Mouse (Mus musculus): ENCODE measurements at regions not wholly inside any gene's neighbourhood (a gene's known extent, or its start where the extent isn't known, plus 50 kb on each side); places are given as distances from the start of the nearest gene placed in this dataset.

DNA sequence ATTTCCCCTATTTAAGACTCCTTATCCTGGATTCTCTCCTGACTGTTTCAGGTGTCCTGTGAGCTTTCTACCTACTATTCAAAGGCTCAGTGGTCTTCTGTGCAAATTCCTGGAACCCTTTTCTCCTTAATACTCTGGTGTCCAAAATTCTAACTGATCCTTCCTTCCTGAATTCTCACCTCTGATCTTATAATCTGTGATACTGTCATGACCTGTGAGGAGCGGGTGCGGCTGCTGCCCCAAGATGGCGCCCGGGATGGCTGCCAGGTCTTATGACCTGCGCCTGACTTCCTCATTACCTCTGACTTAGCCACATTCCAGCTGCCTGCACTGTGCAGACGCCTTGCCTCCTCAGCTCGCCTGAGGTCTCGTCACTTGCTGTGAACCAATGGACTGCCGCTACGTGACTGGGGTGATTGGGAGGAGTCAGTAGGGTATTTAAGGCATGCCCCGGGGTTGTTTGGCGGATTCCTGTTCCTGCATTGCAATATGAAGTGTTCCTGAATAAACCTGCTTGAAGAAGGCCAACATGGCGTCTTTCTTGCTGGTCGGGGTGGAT, 131.2 kb downstream of the Ptbp2 start:
- no peak for DNase-seq

DNA sequence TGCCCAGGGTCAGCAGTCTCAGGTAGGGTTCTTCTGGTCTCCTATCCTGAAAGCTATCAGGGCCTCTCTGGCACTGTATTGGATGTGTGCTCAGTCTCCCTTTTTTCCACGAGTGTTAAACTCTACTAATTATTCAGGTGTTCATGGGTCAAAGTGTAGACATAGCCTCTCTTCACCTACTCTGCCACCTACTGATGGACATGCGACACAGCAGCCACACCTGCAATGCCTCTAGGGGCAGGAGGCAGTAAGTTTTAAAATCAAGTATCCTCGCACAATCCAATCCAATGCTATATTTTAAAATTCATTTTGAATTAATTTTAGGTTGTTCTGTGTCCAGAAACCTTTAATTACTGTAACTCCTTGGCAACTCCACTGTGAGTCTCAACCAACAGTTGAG, 145.6 kb downstream of the Ptbp2 start:
- no peak for DNase-seq

DNA sequence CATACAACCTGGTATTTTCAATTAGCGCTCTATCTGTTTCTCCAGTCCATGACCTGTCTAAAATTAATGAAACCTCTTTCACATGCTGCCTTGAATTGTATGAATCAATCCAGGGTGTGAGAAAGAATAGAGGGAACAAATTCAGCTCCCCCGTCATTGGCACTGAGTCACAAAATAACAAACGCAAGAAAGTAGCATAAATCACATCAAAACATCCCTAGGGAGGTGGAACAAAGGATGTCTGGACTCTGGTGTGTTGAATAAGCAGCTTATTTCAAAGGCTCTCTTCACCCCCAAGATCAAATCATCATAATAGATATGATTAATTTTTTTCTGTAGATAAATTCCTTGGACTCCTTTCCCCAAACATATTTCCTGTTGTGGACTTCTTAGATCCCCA, 148.6 kb downstream of the Ptbp2 start:
- no peak for DNase-seq

DNA sequence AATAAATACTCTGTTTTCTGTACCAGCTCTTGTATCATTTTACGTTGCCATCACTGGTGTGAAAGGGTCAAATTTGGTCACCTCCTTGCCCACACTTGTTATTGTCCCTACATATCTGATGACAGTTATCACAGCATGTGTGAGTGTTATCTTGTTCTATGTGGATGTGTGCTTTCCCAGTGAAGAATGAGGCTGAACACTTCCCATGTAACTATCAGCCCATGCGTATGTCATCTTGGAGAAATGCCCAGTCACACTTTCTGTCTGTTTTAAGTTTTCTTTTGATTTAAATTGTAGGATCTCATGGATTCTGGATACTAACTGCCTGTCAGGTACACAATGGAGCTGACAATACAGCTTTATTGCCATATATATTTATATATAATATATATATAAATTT, 150.8 kb downstream of the Ptbp2 start:
- no peak for DNase-seq

DNA sequence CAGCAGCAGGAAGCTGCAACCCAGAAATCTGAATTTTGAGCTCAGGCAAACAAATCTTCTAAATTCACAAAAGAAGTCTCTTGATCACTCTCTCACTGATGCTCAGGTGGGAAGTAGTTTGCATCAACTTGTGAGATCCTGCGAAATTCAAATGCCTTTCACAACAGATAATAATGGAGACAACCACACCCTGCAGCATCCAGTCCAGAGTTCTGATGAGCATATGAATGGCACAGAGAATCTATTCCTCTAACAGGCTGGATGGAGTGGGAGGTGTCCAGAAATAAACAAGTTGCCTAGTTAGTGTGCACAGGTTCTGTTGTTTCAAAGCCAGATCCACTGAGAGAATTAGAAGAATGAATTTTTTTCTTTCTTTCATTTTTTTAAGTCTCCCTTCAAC, 178.2 kb downstream of the Ptbp2 start:
- no peak for DNase-seq

DNA sequence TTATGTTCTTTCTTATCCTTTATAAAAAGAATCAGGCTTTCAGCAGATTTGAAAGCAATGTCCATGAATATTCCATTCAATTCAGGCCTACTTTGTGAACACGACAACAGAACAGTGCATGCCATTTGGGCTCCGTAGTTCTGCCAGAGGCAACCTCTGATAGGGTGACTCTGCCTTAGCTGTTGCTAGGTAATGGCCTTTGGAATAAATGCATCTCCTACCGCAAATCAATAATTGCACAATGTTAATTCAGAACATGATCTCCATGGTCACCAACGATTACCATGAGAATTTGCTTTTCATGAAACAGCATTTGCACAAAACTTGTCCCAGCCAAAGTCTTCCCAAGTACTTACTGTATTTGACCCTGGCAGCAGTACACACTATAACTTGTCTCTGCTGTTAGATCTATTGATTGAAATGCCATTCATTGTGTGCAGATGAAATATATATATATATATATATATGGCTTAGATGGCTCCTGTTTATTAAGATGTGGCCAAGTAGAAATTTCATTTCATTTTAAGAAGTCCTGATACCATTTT, 195.3 kb downstream of the Ptbp2 start:
- no peak for DNase-seq

DNA sequence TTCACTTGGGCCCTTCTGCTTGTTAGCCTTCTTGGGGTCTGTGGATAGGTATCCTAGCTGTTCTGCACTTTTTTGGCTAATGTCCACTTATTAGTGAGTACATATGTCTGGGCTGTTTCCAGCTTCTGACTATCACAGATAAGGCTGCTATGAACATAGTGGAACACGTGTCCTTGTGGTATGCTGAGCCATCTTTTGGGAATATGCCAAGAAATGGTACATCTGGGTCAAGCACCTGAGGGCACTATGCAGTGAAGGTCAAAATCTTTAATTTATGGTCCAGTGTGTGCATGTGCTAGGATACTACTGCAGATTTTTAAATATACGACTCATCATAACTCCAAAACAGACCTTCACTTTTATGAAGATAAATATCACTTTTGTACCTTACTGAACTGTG, 196.3 kb downstream of the Ptbp2 start:
- DNase-seq: no peak

DNA sequence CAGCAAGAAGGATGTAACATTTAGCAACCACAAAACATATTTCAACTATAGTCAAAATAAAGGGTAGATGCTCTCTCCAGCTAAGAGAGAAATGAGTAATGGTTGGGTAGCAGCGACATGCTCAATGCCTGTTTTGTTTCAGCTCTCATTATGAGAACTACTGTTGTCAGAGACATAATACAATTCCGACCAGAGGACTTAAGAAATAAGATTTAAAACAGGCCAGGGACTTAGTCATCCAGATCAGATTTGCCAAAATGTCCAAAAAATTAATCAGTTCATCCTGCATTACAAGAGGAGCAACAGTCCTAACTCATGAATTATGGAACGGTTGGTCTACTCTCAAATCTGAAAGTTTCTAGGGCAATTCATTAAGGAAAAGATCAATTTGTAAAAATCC, 208.8 kb downstream of the Ptbp2 start:
- DNase-seq: no peak

DNA sequence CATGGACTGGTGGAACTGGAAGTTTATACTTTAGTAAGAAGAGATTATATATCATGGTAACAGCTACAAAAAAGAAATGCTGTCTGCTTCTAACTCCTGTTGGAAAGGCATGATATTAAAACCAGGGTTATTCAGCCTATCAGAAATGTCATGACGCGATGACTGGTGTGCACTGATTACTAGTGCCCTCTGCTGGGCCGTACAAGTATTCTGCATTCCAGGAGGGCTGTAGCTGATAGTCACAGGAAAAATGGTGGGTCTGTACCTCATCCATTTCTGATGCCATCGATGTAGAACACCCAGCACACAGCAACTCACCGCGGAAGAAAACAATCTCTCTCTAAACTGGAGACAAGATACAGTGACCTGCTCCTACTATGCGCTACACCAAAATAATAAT, 246.4 kb downstream of the Ptbp2 start:
- no peak for DNase-seq

DNA sequence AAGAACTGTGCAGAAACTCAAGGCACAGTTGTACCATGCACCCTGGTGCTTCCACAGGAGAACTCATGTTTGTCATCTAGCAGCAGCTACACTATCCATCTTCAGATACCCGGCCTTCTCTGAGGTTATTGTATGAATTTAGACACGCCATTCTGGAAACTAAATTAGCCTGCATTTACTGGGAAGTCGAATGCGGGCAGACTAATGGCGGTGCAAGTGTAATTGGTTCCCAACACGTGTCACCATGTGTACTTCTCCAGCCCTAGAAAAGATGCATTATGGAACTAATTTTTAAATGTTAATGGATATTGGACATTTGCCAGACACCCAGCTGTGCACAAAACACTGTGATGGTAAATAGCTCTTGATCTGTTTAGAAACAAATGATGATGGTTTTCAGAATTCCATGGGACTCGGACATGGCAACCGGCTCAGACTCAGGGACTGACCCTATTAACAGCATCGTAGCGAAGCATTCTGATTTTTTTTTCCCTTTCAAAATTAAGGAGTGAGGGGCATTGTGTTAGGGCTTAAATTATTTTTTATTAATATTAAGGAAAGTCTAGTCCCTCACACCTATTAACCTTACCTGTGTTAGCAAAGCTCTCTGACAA, 259.6 kb downstream of the Ptbp2 start:
- no peak for DNase-seq

DNA sequence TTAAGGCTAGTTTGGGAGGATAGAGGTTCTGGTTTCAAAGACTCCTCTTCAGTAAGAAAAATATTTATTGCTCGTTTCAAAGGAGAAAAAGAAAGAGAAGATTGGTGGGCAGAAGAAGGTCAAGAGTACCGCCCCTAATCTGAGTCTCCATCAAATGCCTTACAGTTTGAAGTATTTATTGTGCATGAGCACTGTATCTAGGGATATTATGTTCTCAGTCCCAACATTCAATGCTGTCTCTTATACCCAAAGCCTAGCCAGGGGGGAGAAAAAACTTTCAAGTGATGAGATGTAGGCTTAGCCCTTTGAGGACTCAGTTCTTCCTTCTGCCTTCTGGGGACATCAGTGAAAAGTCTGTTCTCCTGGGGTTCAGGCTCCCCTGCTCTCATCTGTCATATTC, 271.7 kb downstream of the Ptbp2 start:
- no peak for DNase-seq

DNA sequence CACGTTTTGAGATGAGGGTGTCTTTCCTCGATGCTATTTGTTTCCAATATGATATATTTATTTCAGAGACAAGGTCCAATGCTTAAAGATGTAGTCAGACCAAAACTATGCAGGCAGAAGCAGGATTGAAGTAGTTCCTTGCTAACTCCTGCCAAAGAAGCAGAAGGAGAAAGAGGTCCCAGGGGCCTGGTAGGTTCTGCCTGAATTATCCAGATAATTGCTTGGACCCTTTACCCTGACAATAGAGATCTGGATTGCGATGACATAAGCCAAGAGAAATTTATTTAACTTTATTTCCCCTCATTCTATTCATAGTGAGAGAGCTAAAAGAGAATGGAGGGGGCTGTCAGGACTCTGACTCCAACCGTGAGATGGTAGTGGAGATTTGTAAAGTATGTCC, 275.1 kb downstream of the Ptbp2 start:
- no peak for DNase-seq

DNA sequence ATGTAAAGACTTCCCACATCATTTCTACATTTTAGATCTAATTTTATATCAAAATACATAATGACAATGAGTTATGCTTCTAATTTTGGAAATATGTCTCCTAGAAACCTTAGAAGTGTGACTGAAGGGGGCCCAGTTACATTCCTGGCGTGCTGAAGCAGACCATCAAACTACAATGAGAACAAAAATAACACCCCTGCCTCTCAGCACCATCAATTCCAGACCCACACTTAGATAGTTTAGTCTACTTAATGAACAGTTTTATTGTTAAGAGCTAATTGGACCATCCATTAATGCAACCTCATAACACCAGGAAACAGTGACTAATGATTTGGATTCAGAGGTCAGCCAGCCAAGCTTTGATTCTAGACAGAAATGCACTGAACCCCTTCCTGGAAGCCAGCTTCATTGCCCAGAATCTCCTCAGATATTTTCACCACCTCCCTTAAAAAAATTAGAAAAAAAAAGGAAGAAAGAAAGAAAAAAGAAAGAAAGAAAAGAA, 280.7 kb downstream of the Ptbp2 start:
- no peak for DNase-seq

DNA sequence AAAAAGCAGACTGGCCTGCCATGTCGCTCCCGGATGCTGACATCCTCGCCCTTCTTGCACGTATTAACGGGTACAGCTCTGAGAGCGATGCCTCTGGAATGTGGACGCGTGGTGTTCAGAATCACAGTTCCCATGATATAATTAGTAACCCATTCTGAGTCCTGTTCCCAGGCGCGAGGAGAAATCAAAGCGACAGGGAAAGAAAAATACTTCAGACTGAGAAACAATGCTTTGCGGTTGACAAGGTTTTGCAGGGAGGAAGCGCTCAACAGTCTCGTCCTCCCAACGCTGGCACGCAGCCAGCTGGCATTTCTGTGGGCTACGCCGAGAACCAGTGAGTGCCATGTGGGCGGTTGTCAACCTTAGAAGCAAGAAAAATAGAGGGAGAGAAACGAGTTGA, 285.6 kb downstream of the Ptbp2 start:
- DNase-seq: peak; percentile 43

DNA sequence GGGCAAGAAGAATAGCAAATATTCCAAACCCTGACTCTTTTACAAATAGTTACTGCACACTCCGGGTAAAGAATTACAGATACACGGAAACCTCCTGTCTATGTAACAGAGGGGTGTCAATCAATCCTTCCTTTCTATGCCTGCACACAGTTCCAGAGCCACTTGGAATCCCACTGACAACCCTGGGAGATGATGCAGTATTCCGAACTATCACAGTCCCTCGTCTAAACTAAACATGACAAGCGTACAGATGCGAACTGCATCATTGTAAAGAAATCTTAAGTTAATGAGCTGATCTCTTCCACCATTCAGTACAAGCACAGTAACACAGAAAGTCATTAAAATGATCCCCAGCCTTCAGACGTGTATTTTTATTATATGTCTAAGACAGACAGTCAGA, 286.4 kb downstream of the Ptbp2 start:
- no peak for DNase-seq

DNA sequence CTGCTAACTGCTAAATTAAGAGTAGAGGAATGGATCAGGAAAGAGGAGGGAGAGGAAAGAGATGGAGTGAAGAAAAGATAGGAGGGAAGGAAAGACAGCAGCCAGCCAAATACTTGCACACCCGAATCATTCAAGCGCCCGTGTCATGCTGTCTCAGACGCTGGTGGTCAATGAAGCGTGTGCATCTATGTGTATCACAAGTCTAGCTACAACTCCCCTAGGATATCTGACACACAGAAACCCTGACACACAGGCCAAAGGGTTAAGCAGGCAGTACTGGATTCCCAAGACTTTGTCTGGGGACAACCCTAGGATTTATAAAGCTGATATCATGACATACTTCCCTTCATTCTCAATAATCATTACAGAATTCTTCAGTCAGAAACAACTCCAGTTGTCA, 289.7 kb downstream of the Ptbp2 start:
- no peak for DNase-seq

DNA sequence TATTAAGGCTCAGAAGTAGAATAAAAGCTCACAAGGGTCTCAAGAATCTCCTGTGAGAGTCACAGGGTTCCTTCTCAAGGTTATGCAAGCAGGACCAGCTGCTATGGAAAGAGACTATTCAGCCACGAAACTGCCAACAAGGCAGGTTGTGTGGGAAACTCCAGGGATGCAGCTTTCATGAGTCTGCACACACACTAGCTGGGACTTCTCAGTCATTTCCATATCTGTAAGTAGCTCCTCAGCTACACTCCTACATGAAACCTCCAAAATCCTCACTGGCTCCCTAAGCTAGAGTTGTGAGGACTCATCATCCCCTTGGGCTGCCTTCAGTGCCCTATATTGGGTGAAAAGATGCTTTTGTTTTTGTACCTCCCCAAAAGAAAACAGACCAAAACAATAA, 291.6 kb downstream of the Ptbp2 start:
- DNase-seq: no peak

DNA sequence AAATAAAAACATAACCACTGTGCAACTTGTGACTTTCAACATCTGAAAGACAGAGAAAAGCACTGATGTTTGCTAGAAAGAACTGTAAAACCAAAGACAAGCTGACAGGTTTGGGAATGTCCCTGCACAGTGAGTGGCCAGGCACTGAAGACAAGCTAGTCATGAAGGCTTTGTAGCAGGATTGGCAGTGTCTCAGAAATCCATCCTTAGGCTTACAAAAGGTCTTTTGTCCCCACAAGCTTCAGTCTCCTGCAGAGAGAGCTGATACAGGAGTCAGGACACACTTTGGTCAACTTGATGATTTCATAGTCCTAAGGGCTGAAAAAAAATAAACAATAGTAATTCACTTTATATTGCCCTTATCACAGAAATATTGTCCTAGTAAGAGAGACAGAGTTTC, 294.9 kb downstream of the Ptbp2 start:
- DNase-seq: no peak

Measured in cerebellum, adult 11-12 months (tissue).